Mouse (Mus musculus) mouse embryonic stem cell (cell line): ENCODE data around the gene Anxa5.

Experiments
- in situ Hi-C, 2 experiments: fragments of 300-500 bp; cut with MboI; formaldehyde crosslinking; loops; 1 replicate in 1 of 2; 3 replicates in 1 of 2; pipeline ENCODE4 v1.14.3; 2019 to 2020; ENCODE audit warnings: low sequenced_read_pairs in 2 of 2, low pct_unique_long_range_greater_than_20kb in 1 of 2, mixed read lengths in 1 of 2; ENCODE audit not compliant: unreplicated experiment in 1 of 2

Gene Anxa5

DNA sequence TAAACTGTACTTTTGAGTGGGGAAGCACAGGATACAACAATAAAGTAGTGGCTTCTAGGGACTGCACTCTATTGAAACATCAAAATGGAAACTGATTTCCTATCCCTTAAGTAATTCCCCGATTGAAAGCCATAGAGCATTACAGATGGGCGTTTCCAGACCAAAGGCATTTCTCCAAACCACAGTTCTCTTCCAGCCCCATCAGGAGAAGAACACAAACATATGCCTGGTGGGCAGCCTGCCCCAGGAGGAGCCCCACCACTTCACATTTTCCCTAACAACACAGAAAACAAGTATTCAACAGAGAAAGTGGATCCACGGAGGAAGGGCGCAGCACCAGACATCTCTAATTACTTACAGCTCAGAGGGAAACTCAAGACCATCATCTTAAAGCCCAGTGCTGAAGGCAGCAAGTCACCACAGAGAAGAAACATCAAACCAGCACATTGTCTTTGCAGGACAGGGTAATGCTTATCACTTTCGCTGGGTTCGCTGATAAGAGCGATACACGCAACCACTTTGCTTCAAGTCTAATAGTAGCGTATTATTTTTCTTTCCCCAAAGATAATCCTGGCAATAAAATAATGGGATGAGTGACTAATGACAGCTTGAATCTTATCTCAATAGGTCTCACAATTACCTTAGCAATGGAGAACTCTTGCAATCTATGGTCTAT is 17.2 kb upstream of the Anxa5 start:
- in situ Hi-C loops: loop anchor here in 1 of 2 experiments (25.0 kb wide), 1 partner anchor 306 kb away; no protein-coding TSS in a partner anchor

DNA sequence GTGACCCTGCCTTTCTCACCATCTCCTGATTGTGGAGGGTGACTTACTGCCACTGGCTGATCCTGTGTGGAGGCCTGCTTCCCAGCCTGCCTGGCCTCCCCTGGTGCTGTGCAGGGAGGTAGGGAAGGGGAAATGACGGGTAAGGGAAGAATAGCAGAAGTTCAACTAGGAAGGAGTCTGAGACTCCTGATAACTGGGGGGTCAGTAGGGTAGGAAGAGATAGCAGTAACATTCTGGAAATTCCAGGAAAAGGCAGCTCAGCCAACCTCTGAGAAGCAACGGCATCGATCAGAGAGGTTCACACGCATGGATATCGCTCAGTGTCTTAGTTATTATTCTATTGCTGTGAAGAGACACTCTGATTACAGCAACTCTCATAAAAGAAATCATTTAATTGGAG is 15.8 kb upstream of the Anxa5 start:
- in situ Hi-C loops: loop anchor here in 1 of 2 experiments (25.0 kb wide), 1 partner anchor 304 kb away; no protein-coding TSS in a partner anchor

DNA sequence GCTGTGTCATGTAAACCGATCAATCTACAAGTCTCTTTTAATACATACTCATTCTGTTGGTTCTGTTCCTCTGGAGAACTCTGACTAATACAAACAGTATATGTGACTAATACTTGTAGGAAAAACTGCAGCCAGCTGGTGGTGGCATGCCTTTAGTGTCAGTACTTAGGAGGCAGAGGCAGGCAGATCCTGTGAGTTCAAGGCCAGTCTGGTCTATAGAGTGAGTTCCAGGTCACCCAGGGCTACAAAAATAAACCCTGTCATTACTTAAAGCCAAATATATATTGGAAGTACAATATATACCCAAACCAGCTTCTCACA is 13.9 kb upstream of the Anxa5 start:
- in situ Hi-C loops: loop anchor here in 1 of 2 experiments (25.0 kb wide), 1 partner anchor 302 kb away; no protein-coding TSS in a partner anchor

DNA sequence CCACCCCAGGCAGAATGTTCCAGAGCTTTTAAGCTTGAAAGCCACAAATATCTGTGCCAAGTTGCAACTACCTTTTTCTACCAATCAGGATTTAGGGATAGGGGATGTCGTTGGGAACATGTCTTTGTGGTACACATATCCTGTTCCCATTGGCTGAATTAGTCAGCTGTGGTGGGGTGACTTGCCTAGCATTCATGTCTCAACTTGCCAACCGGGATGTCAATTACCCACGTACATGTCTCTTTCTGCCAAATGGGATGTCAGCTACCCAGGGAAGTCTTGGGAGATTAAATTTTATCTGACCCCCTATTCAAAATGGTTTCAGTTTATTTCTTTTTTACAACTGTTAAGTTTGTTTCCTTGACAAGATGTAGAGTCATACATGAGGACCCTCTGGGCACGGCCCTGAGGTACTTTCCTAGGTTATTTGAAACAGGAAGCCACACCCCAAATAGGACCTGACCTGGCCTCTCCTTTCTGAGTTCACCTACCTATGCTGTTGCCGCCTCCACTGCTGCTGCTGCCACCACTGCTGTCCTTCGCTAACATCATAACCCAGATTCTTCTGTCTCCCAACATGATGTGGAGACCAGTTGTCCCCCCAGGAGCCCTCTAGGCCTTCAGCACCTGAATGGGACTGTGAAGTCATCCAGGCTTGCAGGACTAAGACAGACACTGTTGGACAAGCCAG is 13.3 kb upstream of the Anxa5 start:
- in situ Hi-C loops: loop anchor here in 1 of 2 experiments (25.0 kb wide), 1 partner anchor 302 kb away; no protein-coding TSS in a partner anchor

DNA sequence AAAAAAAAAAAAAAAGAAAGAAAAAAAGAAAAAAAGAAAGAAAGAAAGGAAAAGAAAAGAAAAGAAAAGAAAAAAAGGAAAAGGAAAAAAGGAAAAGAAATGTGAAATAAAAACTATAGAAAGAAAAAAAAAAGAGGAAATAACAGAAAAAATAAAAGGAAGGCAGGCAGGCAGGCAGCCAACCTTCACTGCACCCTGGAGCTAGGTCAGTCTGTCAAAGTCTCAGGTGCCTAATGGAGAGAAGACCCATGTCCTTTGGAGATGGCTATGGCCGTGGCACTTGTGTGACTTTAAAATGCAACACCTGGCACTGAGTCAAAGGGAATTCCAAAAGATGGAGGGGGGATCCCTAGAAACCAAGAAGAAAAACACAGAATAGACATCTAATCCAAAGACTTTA is 12.7 kb upstream of the Anxa5 start:
- in situ Hi-C loops: loop anchor here in 1 of 2 experiments (25.0 kb wide), 1 partner anchor 301 kb away; no protein-coding TSS in a partner anchor

DNA sequence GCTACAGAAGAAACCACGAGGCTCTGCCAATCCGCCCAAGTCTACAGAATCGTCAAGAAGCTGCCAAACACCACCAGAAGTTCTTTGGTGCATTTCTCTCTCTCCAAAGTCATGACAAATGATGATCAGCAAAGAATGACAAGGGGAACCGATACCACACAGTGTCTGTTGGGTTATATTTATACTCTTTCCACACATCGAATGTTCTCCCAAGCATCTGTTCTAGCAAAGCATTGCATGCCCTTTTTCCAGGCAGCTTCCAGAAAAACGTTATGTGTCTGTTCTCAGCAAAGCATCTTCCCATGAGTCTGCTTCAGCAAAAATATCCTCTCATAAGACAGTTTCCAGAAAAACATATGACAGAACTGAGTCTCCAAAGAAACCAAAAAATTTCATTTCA is 11.2 kb upstream of the Anxa5 start:
- in situ Hi-C loops: loop anchor here in 1 of 2 experiments (25.0 kb wide), 1 partner anchor 300 kb away; no protein-coding TSS in a partner anchor

DNA sequence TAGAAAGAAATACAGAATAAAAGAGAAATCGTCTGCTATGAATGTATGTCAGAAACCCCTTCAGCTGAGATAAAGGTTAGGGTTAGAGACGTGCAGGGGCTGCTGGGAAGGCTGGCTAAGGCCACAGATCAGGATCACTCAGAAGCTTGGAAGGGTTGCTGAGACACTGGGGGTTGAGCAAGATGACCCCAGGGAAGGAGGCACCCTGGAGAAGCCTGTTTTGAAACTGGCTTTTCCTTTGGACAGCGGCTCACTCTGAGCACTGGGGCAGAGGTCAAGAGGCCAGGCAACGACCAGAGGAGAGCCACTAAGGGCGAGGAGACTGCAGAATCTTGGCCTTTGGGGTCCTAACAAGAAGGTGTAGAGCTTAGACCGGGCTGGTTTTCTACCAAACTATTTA is 10.5 kb upstream of the Anxa5 start:
- in situ Hi-C loops: loop anchor here in 1 of 2 experiments (25.0 kb wide), 1 partner anchor 299 kb away; no protein-coding TSS in a partner anchor

DNA sequence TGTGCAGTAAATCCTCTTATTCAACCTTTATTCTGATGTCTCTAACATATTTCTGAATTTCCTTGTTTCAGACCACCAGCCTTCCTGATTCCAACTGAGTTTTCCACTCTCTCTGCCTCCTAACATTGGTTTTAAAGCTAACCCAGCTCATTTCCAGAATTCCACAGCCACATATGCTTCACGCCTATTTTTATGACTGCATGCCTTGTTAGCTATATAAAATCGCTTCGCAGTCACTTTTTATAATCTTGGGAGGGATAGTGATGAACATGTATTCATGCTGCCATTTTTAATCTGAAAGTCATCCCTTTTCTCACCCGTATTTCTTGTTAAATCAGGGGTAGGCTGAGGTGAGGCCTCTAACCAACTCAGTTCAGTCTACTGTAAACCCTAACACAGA is 8.6 kb upstream of the Anxa5 start:
- in situ Hi-C loops: loop anchor here in 1 of 2 experiments (25.0 kb wide), 1 partner anchor 297 kb away; no protein-coding TSS in a partner anchor

DNA sequence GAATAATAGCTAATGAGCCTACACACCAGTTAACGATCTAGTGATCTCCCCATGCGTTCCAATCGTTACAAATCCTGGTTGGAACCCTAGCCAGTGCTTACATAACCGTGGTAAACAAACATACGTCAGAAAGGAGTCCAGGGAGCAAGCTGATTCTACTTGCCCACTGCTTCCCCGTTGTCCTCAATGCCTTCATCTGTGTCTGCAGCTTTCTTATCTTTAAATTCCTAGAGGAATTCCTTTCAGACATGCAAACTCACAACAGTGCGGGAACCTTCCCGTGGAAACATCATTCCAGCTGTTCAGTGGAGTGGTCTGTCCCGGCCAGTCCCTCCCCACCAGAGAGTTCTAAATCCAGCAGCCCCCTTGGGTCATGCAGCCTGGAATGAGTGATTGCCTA is 7.2 kb upstream of the Anxa5 start:
- in situ Hi-C loops: loop anchor here in 1 of 2 experiments (25.0 kb wide), 1 partner anchor 296 kb away; no protein-coding TSS in a partner anchor

DNA sequence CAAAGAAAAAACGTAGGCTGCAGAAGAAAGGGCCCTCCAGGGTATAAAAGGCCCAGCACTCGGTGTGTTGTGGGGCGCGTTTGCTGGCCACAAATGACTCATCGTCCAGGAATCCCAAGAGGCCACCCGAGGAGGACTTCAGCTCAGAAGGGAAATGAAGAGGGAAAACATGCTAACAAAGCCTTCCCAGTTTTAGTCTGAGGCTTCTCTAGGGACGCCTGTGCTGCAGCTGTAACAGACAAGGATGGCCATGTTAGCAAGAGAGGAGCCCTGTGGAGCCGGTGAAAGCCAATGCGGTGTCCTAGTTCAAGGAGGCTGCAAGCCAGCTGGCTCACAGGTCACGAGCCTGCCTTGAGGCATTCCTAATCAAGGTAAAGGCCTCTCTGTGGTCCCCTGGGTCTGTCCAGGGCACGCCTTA is 6.1 kb upstream of the Anxa5 start:
- in situ Hi-C loops: loop anchor here in 1 of 2 experiments (25.0 kb wide), 1 partner anchor 294 kb away; no protein-coding TSS in a partner anchor

DNA sequence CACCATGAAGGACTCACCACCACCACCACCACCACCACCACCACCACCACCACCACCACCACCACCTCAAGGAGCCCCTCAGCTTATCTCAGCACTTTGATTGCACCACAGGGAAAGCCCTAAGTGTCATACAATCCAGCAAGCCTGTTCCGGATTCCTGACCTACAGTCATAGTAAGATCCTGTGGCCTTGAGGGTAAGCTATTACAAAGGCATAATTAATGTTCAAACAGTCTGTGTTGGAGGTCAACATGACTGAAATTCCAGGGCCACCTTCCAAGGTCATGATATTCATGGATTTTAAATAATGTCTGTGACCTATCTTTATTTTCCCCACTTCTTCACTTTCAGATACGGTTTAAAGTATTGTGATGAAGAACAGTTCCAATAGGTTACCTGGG is 4.8 kb upstream of the Anxa5 start:
- in situ Hi-C loops: loop anchor here in 1 of 2 experiments (25.0 kb wide), 1 partner anchor 293 kb away; no protein-coding TSS in a partner anchor

DNA sequence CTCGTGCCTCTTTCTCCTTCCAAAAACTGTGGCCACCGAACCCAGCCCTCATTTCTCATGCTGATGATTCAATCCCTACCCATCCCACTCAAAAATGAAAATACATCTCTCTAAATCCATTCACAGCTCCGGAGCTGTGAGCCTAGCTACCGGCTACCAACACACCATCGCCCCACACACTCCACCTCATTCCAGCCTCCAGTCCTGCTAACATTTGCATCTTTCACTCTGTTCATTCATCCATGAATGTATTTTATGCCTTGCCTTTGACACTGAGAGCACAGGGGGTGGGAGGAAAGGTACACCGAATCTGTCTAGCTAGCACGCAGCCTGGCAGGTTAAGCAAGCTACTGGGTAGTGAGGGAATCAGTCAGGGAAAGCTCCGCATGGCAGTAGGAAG is 3.1 kb upstream of the Anxa5 start:
- in situ Hi-C loops: loop anchor here in 1 of 2 experiments (25.0 kb wide), 1 partner anchor 291 kb away; no protein-coding TSS in a partner anchor

DNA sequence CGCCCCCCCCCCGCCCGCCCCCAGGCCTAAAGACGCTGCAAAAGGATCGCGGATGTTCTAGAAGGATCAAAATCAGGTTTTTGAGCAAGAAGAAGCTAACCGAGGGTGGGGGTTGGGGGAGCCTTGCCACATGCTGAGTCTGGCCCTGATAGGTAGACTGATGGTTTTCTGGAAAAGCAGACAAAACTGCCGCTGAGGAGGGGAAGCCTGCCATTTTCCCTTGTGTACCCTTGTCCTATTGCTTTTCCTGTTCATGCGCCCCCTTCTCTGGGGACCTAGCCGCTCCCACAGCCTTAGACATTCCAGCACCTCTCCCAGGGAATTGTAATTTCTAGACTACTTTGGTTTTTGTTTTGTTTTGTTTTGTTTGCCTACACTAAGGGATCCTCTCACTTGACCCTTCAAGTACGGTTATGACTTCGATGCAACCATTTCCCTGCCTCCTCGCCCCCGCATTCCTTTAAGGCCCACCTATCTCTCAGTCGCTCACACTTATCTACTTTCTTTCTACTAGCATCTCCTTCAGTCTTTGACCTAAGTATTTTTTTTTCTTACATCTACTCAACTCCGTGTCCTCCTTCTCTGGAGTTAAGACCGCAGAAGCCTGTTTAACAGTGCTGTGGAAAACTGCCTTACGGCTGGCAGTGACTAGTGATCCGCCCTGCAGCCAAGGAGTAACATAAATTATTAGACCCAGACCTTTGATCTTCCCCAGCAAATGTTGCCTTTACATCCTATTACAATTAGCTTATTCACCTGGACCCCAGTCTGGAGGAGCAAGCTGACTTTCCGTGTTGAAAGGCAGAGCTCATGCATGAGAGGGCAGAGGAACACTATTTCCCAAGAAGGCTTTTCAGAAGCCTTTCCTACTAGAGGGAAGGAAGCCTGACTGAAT is 814 bp upstream of the Anxa5 start:
- in situ Hi-C loops: loop anchor here in 1 of 2 experiments (25.0 kb wide), 1 partner anchor 289 kb away; no protein-coding TSS in a partner anchor

DNA sequence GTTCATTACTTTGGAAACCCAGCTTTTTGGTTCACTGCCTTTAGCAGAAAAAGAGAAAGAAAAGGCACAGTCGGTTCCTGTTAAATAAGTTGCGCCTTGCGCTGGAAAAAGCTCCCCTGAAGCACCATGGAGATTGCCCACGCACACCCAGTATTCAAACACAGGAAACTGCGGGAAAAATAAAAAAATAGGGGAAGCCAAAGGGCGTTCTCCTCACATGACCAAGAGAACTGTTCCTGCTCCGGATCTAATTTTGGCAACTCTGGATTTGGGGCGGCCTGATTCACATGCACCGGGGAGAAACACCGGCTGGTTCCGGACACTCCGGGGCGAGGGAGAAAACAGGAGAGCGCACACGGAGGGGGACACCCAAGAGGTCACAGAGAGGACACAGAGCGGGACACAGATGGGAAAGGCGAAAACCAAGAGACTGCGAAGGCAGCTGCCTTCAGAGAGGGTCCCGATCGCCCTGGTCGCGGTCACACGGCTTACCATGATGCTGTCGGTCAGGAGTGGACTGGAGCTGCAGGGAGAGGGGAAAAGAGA is 683 bp downstream of the Anxa5 start:
- in situ Hi-C loops: loop anchor here in 1 of 2 experiments (25.0 kb wide), 1 partner anchor 288 kb away; no protein-coding TSS in a partner anchor

DNA sequence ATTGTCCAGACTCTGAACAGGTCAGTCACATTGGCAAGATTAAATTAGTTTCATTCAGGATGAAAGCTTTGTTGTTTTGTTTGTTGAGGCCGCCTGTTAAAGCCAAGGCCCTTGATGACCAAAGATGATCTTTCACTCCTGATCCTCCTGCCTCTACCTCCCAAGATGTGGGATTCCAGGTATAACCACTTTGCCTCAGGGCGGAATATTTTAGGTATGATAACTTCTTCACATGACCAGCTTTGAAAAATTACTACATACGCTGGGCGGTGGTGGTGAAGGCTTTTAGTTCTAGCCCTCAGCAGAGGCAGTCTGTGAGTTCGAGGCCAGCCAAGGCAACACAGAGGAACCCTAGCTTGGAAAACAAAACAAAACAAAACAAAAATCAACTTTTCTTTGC is 1.3 kb downstream of the Anxa5 start:
- in situ Hi-C loops: no loop called here

DNA sequence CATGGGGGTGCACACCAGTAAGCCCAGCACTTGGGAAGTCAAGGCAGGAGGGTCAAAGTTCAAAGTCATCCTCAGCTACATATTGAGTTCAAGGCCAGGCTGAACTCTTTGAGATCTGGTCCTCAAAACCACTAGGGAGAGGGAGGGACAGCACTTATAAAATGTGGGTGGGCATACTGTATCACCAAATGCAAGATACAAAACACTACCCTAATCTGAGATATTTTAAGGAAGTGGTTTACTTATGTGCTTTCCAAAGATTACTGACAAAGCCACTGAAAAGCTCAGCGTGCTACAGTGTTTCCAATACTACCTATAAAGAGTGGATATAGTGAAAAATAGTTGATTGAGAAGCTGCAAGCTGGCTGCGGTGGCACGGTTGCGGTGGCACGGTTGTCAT is 2.5 kb downstream of the Anxa5 start:
- in situ Hi-C loops: no loop called here

DNA sequence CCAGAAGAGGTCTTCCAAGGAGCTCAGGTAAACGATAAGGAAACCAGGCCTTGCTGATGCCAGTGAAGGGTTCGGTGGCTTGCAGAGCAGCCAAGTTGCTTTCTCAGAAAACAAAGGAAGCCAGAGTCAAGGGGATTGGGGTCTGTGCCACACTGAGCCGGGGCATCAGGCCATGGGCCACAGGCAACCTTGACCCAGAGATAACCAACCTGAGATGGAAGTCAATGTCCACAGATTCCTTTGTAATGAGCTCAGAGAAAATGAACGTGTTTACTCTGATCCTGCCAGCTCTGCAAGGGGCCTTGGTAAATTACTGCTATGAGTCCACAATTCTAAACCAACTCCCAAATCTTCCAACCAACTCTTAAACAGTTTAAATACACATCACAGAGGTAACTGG is 3.8 kb downstream of the Anxa5 start:
- in situ Hi-C loops: no loop called here

DNA sequence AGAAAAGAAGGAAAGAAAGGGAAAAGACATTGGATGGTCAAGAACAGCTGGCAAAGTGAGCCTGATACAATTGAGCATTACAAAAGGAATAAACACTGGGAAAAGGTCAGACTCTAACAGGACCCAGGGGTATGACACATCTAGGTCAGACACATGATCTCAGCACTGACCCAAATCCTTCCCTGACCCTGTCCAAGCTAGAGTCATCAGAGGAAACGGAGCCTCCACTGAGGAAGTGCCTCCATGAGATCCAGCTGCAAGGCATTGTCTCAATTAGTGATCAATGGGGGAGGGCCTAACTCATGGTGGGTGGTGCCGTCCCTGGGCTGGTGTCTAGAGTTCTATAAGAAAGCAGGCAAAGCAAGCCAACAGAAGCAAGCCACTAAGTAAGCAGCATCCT is 6.8 kb downstream of the Anxa5 start:
- in situ Hi-C loops: no loop called here
